Mouse (Mus musculus) retina, adult 2 months (tissue): Measurements from ENCODE around the gene Sh3pxd2a.

Experiments
- DNase-seq: peaks from one replicate; pipeline ENCODE4 v3.0.0-alpha.2; 2012; ENCODE audit warnings: low read depth, low spot score

The Sh3pxd2a gene

DNA sequence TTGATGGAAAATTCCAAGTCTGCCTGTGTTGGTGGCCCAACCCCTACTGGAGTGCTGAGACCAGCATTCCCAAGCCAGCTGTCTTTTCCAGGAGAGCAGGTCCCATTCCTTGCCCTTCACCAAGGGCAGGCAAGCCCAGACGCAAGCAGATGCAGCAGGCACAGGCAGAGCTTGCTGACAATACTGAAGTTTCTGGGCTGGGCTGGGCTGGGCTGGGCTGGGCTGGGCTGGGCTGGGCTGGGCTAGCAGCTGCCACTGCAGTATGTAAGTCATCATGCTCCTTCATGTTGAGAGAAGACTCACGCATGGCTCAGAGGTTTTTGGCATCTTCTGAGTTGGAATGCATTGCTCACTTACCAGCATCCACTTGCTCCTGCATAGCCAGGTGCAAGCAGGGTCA, 27.7 kb upstream of the Sh3pxd2a start:
- no peak for DNase-seq

- no peak for DNase-seq
Measured at GRCm38 (mm10) chr19:47489233-47489632, 25.0 kb upstream of the Sh3pxd2a start.

DNA sequence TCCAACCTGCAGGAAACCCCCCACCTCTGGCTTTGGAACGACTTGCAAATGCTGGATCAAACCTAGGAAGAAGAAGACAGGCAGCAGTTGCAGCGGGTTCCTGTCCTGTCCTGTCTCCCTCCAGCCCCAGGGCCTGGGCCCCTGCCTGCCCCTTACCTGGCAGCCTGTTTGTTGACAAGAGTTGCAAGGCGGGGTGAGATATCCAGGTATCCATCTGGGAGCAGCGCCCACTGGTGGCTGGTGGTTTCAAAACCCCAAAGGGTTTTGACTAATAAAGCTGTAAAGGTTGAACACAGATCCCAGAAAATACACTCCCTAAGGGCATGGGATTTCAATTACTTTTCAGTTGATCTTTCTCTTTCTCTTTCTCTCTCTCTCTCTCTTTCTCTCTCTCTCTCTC, 24.0 kb upstream of the Sh3pxd2a start:
- no peak for DNase-seq

DNA sequence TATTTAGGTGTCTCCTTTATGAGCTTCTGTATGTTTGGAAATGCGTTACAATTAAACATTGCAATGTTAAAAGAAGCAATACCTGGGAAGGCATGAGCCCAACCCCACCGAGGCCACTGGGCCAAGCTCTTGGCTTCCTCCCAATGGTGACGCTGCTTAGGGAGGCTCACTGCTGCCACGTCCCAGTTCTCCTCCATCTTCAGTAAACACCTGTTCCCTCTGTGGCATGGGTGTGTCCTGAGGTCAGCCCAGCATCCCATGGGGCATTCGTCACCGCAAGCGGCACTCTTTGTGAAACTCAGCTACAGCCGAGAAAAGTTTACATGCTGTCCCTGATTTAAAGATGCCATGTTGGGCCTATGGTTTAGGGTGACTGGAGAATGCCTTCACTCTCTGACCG, 23.4 kb upstream of the Sh3pxd2a start:
- no peak for DNase-seq

GRCm38 (mm10) chr19:47485997-47486566, 21.9 kb upstream of the Sh3pxd2a start:
- DNase-seq: no peak

- no peak for DNase-seq
Measured at GRCm38 (mm10) chr19:47484110-47484509, 19.9 kb upstream of the Sh3pxd2a start.

DNA sequence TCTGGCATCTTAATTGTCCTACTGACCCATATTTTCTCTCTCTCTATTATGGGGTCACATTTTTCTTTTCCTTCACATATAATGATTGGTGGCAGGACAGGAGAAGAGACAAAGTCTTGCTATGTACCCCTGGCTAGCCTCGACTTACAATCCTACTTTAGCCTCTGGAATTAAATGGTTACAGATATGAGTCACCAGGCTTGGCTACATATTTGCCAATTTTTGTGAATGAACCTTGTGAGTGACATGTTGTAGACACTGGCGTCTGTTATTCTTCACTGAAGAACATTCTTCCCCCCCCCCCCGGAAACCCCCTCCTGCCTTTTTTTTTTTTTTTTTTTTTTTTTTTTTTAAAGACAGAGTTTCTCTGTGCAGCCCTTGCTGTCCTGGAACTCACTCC, 19.1 kb upstream of the Sh3pxd2a start:
- DNase-seq: no peak

- no peak for DNase-seq
Measured at GRCm38 (mm10) chr19:47473453-47473852, 9.3 kb upstream of the Sh3pxd2a start.

DNA sequence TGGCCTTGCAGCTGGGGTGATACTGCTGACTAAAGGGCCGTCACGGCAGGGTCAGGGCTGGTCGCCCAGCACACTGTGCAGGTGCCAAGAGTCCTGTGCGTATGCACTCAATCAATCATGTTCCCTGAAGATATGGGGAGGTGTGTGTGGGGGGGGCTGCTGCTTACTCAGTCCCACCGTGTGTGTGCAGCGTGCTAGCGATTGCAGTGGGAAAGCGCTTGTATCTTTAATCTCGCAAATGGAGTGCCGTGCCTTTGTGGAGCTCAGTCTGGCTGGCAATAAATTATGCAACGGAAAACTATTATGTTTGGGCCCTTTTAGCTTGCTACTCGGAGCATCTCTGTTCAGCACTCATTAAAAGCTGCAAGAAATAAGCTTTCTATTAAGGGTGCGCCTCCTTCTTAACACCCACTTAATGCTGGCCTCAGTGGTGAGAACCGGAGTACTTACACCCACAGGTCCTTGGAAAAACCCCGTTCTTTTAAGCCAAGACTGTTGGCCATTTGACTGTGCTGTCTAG, 8.7 kb upstream of the Sh3pxd2a start:
- no peak for DNase-seq

DNA sequence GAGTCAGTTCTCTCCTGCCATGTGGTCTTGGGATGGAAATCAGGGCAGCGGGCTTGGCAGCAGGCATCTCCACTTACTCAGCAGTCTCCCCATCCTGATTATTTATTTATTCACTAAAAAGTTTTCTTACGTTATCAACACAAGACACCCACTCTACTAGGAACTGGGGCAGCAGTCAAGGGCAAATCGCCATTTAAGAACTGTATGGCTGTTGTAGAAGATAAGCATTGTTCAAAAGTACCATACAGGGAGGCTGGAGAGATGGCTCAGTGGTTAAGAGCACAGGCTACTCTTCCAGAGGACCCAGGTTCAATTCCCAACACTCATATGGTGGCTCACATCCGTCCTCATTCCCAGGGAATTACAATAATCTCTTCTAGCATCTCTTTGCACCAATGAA, 7.6 kb upstream of the Sh3pxd2a start:
- no peak for DNase-seq

DNA sequence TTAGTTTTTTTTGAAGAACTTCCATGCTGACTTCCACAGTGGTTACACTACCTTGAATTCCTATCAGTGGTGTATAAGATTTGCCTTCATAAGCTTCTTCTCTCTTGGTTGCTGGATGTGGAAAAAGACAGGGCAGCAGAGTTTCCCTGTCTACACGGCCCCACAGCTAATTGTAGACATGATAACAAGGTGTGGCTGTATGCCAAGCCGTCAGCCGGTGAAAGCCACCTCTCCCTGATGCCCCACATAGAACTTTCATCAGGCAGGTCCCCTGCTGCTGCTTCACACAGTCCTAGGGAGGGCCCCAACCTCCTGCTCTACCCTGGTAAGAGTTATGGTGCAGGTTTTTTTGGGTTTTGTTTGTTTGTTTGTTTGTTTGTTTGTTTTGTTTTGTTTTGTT, 4.5 kb upstream of the Sh3pxd2a start:
- no peak for DNase-seq

DNA sequence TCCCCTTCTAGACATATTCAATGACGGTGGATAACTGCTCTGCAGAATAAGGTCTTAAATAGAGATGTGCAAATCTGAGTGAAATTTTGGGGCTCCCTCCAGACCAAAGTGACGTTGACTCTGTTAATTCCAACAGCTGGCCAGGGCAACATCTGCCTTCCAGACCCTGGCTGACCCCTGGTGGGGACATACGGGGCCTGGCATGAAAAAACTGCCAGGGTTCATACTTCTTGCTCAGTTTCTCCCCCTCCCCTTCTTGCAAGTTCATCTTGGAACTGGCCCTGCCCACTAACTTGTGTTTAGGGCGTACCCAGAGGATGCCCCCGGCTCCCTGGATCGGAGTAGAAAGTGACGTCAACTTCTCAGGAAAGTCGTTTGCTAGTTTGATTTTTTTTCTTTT, 2.6 kb upstream of the Sh3pxd2a start:
- no peak for DNase-seq

GRCm38 (mm10) chr19:47465467-47465866, 1.3 kb upstream of the Sh3pxd2a start:
- DNase-seq: no peak

DNA sequence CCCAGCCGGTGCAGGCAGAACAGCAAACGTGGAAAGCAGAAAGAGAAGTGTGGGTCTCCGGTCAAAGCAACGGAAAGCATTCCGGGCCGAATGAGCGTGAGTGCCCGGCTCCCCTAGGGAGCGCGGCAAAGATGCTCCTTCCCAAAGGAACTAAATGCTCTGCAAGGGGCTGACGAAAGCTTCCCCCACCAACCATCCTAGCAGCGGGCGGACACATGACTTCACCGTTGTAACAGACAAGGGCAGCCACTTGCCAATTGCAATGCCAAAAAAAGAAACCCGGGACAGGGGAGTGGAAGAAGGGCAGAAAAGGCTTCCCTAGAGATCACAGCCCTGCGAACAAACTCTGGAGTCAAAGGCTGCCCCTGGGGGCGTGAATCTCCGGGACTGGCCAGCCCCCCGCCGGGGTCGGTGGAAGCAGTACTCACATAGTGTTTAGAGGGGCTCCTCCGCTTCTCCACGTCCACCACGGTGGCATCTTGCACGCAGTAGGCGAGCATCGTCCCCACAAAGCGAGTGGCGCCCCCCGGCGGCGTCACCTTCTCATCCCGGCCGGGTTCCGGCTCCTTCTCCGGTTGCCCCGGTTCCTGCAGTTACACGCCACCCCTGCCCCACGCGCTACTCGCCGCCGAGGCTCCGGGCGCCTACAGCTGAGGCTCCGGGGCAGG, 431 bp downstream of the Sh3pxd2a start:
- no peak for DNase-seq

GRCm38 (mm10) chr19:47463206-47463605, 995 bp downstream of the Sh3pxd2a start:
- no peak for DNase-seq

GRCm38 (mm10) chr19:47462725-47463124, 1.5 kb downstream of the Sh3pxd2a start:
- no peak for DNase-seq

DNA sequence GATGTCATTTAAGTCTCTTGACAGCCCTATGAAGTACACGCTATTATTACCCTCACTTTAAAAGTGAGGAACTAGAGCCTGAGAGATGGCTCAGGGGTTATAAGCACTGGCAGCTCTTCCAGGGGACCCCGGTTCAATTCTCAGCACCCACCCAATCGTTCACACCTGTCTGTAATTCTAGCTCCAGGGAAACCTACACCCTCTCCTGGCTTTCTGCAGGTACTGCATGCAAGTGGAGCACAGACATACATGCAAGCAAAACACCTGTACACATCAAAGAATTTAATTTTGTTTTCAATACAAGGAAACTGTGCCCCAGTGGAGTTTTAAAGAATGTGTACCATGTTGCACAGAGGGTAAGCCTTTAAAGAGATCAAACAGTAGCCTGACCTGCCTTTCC, 2.4 kb downstream of the Sh3pxd2a start:
- no peak for DNase-seq

- DNase-seq: no peak
Measured at GRCm38 (mm10) chr19:47461386-47461785, 2.8 kb downstream of the Sh3pxd2a start.

- no peak for DNase-seq
Measured at GRCm38 (mm10) chr19:47460120-47460960, 3.9 kb downstream of the Sh3pxd2a start.

GRCm38 (mm10) chr19:47459214-47459613, 5.0 kb downstream of the Sh3pxd2a start:
- DNase-seq: no peak

DNA sequence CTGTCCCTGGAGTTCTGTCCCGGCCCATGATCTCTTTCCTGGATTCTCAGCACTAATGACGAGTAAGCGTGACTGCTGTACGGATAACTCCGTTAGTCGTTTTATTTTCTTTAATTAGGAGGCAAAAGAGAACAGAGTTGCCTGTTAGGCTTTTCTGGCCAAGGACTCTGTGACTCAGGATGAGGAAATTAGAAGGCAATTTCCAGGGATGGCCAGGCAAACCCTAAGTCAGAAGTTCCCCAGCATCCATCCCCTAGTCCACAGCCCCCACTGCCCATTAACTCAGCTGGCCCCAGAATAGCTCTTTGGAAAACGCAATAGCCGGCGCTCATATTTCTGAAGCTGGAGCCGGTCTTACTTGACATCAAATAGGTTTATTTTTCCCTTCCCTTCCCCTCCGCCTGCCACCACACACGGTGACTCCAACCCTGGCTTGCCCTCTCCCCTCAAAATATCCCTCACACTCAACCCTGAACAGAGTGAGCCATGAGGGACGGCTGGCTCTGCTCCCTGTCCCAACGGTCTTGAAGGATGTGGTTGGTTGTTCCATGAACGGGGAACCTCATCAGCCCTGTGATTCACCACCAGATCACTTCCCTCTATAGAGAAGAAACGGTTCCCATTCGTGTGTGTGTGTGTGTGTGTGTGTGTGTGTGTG, 5.6 kb downstream of the Sh3pxd2a start:
- DNase-seq: no peak
